Mouse (Mus musculus) cortical plate, adult 2 months (tissue): ENCODE measurements around the gene Tcea3. TPM values are rescaled to one million over a fixed set of nuclear protein-coding genes. Genes with fewer than 3 reads are reported as not detected.

Experiments
- H3K27ac ChIP-seq: fragments of 200-500 bp; 2 replicates; pipeline ENCODE4 v1.5.1; 2012; ENCODE audit warnings: low read length, control low read depth, inconsistent platforms; ENCODE audit not compliant: insufficient read depth
- H3K4me1 ChIP-seq: fragments of 200-500 bp; 2 replicates; pipeline ENCODE4 v1.6.1; 2011; ENCODE audit warnings: low read length; ENCODE audit not compliant: control insufficient read depth, insufficient read depth
- H3K4me3 ChIP-seq: fragments of 200-500 bp; 2 replicates; pipeline ENCODE4 v1.5.1; 2011; ENCODE audit warnings: mild to moderate bottlenecking, low read length, control low read depth; ENCODE audit not compliant: insufficient read depth
- CTCF ChIP-seq: fragments of 200-500 bp; IDR thresholded peaks from 2 replicates; pipeline ENCODE4 v1.5.1; 2011; ENCODE audit warnings: mild to moderate bottlenecking, control low read depth, low read length; ENCODE audit not compliant: insufficient read depth; ENCODE audit errors: extremely low read depth
- POLR2A ChIP-seq: fragments of 200-500 bp; IDR thresholded peaks from 2 replicates; pipeline ENCODE4 v1.6.1; 2011; ENCODE audit warnings: mild to moderate bottlenecking, low read length, control low read depth; ENCODE audit not compliant: insufficient read depth; ENCODE audit errors: extremely low read depth
- polyA plus RNA-seq: library from polyadenylated mRNA; depleted of rRNA; stranded (reverse); fragments of >200 nt; gene quantifications from 2 replicates; pipeline ENCODE4 v1.2.3, GENCODE M21; 2012

The Tcea3 gene
- polyA plus RNA-seq, 1 experiment: 0.92 TPM

DNA sequence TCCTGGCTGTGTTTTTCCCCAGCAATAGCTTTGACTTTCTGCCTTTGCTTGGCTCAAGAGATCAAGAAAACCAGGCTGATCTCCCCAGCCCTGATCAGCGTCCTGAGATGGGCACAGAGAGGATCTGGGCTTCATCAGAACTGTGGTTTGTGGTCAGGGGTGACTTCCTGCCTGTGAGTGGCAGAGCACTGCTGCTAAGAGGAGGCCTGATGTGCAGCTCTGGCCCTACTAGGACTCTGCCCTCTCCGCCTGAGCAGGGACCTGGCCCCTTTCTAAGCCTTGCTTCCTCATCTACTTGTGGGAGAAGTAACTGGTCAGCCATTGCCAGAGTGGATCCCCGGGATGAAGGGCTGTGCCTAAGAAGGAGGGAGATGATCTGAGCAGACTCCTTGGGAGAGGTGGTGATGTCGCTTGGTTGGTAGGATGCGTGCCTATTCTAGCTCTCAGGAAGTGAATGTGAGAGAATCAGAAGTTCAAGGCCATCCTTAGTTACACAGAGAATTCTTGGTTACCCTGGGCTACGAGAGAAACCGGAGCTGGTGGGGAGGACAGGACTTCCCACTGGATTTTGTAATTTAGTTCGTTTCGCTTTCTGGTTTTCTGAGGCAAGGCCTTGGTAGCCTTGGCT, 19.3 kb downstream of the Tcea3 start:
- TF ChIP-seq CTCF (no peak), POLR2A (no peak)

DNA sequence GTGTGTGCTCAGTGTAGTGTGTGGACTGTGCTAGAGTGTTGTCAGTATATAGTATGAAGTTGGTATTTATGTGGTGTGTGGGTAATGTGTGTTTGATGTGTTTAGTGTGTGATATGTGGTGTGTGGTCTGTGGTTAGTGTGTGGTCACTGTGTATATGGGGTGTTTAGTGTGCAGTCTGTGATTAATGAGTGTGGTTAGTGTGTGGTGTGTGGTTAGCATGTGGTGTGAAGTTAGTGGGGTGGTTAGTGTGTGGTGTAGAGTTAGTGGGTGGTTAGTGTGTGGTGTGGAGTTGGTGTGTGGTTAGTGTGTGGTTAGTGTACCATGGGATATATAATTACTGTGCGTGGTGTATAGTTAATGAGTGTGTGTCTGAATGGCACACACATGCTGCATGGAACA, 21.4 kb downstream of the Tcea3 start:
- no peak overlapping the region for H3K27ac ChIP-seq
- no peaks in the 10 kb centered on the region for H3K4me1 ChIP-seq
- TF ChIP-seq CTCF (no peak), POLR2A (no peak)
- H3K4me3 ChIP-seq: no peak overlapping the region

More for the DNA sequence above, 19.3 kb downstream of the Tcea3 start:
- Histone ChIP-seq H3K4me1 (no peaks in the 10 kb centered on the region), H3K27ac (no peak overlapping the region), H3K4me3 (no peak overlapping the region)

DNA sequence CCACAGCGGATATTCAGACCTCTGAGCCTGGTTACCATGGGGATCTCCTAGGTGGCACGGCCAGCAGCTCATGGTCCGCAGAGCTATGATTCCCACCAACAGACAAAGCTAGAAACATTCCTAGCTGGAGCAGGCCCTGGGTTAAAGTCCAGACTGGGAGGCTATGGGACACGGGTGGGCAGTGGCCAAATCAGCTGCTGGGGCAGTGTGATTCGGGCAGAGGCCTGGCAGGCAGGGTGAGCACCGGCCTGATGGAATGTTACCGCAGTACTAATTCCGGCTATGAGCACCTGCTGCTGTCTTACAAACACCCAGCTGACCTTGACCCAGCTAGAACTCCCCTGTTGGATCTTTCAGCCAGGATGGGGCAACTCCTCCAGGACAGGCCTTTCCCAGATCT, 23.1 kb downstream of the Tcea3 start:
- no peak for TF ChIP-seq CTCF
- TF ChIP-seq POLR2A: no peak
- H3K27ac ChIP-seq: no peak overlapping the region
- no peak overlapping the region for H3K4me3 ChIP-seq
- no peaks in the 10 kb centered on the region for H3K4me1 ChIP-seq

DNA sequence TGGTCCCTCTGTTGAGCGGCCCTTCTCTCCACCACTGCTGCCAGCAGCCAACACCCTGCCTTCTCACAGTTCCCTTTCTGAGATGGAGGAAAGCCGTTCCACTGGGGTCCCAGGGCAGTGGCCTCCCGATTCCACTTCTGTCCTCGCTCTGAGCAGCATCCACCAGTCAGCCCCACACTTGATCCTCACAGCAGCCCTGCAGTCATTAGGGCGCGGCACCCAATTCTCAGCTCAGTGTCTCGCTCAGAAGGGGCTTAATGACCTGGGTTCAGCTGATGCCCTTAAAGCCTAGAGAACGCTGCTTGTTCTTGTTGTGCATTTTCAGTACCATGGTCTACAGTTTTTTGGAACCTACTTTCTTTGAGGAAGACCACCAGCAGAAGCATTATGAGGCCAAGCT, 33.6 kb downstream of the Tcea3 start:
- H3K4me3 ChIP-seq: no peak overlapping the region
- H3K4me1 ChIP-seq: peaks cover 4% of the 10 kb centered on the region
- no peak overlapping the region for H3K27ac ChIP-seq
- TF ChIP-seq POLR2A: no peak
- no peak for TF ChIP-seq CTCF

DNA sequence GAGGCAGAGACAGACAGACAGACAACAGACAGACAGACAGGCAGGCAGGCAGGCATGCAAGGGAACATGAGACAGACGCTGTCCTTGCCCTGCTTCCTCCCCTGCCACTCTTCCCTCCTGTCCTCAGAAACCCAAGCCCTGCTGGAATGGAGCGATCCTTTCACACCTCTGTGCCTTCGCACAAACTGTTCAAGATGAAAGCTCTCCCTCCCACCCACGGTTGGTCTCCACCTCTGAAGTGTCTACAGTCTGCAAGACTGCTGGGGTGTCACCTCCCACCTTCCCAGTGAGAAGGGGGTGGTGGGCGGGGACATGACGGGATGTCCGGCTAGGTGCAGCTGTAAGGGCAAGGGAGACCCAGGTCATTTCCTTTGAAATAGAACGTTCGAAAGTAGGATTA, 34.1 kb downstream of the Tcea3 start:
- H3K27ac ChIP-seq: no peak overlapping the region
- TF ChIP-seq CTCF (no peak), POLR2A (no peak)
- H3K4me1 ChIP-seq: peaks cover 5% of the 10 kb centered on the region
- H3K4me3 ChIP-seq: no peak overlapping the region

DNA sequence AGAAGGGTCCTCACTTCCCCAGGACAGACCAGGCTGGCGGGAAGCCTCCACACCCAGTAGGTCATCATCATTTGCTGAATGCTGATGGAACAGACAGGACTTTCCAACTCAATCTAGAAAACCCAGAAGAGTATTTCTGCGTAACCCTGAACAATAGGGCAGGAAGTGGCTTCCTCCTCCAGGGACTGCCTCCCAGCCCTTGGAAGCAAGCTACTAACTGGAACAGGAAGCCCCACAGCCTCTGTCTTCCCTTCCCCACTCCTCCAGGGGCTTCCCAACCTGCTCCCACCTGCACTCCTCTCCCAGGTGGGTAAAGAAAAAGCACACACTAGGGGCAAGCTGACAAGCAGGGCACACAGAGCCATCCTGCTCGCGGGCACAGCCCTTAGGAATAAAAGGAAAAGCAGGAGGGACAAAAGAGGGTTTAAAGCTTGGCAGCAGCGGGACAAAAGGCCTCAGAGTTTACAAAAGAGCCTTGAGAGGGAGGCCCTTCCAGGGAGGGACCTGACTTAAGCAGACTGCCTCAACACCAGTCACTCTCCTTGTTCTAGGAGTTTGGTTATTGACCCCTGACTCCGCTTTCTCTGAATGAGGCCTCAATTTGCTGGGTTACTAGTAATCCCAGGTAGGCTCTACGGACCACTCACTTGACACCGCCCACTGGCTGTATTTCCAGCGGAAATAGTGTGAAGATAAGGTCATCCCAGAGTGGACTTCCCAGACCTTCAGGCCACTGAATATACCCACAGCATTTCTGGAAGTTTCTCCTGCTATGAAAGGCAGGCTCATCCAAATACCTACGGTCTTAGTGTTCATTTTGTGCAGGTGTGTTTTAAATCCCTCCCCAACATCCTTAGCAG, 35.3 kb downstream of the Tcea3 start:
- Histone ChIP-seq H3K4me3 (no peak overlapping the region), H3K27ac (peak overlapping the region; percentile 85; the same call in 1 of the 2 replicates), H3K4me1 (peaks cover 7% of the 10 kb centered on the region)
- TF ChIP-seq POLR2A (no peak), CTCF (no peak)

DNA sequence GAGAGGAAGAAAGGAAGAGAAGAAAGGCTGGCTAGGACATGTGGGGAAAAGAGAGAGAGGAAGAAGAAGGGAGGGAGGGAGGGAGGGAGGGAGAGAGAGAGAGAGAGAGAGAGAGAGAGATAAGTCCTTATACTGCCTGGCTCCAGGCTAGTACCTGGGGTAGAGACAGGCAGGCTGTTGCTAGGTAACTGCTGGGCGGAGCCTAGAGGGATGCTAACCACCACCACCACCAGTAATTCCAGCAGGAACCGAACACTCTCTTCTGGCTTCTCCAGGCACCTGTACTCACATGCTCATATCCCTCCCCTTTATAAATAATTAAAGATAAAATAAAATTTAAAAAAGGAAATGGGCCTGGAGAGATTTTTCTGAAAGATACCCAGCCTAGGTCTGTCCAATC, 36.3 kb downstream of the Tcea3 start:
- TF ChIP-seq CTCF (no peak), POLR2A (peak; percentile 33; the same call in 1 of the 2 replicates)
- no peak overlapping the region for H3K4me3 ChIP-seq
- peaks cover 7% of the 10 kb centered on the region for H3K4me1 ChIP-seq
- H3K27ac ChIP-seq: no peak overlapping the region

DNA sequence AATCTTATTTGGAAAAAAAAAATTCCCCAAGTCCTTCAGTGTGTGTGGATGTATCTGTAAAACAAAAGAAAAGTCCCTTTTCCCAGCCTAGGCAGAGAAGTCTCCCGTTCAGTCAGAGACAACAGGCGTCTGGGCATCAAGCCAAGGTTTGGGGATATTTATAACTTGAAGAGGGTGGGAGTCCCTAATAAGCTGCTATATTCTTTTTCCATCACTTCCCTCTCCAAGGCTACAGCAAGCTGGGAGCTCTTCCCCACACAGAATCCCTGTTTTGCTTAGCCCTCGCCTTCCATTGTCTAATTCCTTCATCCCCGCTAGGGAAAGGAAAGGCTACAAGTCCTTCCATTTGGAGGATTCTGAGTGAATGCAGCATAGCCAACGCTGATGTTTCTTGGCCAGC, 36.9 kb downstream of the Tcea3 start, which contains the start of gene Zfp46:
Gene Zfp46, plus strand, starts transcription at position 229 of the 400 bp plus-strand sequence.
- Histone ChIP-seq H3K4me3 (peak within 1 kb of the TSS; percentile 46), H3K27ac (peak within 1 kb of the TSS; percentile 97), H3K4me1 (peaks cover 7% of the 10 kb centered on the region)
- no peak for TF ChIP-seq CTCF
- TF ChIP-seq POLR2A: peak; percentile 75; the same call in 1 of the 2 replicates

DNA sequence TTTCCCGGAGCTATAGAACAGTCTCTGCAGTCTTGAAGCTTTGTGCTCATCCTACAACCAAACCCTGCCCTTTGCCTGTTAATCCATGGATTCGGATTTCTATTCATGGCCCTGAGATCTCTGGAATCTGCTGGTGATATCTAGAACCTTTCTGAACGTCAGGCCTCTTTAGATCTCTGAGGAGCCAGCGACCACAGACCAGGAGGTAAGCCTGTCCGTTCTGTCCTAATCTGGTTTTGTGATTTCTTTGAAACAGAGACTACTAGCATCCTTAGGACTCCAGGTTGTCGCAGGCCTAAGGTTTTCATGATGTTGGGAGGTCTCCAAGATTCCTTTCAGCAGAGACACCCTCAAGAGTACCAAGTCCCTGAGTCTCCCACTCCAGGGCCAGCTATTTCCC, 37.4 kb downstream of the Tcea3 start:
- H3K4me1 ChIP-seq: peaks cover 7% of the 10 kb centered on the region
- no peak for TF ChIP-seq POLR2A
- TF ChIP-seq CTCF: no peak
- H3K27ac ChIP-seq: peak overlapping the region; percentile 97
- peak overlapping the region; percentile 46 for H3K4me3 ChIP-seq

DNA sequence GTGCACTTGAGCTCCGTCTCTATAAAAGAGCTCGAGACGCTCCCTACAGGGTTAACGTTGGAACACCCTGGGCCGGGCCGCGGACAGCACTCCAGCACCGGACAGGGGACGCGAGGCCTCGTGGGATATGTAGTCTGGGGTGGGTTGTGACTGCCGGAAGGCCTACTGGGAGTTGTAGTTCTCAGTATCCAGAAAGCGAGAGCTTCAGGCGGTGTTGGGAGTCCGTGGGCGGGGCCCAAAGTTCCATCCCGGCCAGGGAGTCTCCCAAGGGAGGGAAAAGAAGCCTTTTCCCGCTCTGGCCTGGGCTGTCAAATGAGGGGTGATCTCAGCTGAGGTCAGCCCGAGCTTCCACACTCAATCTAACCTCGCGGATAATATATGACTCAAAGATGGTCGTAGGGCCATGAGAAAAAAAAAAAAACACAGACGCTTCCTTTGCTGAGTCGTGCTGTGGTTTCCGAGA, 37.9 kb downstream of the Tcea3 start:
- Histone ChIP-seq H3K4me1 (peaks cover 7% of the 10 kb centered on the region), H3K27ac (peak overlapping the region; percentile 97), H3K4me3 (peak overlapping the region; percentile 46)
- TF ChIP-seq POLR2A (peak; percentile 78), CTCF (no peak)
